10 mouse cellular contexts compared by ENCODE assay signal in the genomic region with DNA sequence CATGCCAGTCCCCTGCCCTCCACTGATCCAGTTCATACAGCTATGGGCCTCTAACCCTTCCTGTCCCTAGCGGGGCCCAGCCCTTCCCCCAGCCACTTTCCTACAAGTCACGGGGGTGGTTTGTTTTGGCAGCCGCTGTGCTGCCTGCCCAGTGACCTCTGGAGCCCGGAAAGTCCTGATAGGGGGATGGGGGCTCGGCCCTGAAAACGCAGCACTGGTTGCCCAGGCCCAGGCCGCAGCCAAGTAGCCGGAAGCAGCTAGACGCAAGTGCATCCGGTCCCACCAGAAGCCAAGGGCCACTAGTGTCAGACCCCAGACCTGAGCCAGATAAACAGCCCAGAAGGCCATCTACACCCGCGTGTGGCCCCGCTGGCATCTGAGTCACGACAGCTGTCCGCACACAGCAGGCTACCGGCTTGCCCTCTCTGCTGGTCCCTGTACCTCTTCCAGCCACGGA. TPM values are rescaled to one million over a fixed set of nuclear protein-coding genes. Genes with fewer than 3 reads are reported as not detected.
DNase-seq lines count a peak whose midpoint lies in the region; ATAC-seq and TF ChIP-seq lines count a peak whose summit lies in the region.
"Had no signal": no experiment of that assay in that cellular context is flagged by ENCODE, and none has a peak within 500 bp of the region (broad histone marks: within the 10 kb centered on the region; RNA-seq: fewer than 3 reads in every experiment).

No protein-coding gene starts in this region.

- intact Hi-C loops in gastrocnemius, postnatal 14 days (cut with DNase I; ENCODE audit: low total_unique reads) = no loop called here

- peak overlapping the region; percentile 71 for H3K4me2 ChIP-seq in intestine, postnatal 0 days (replicated peaks; ENCODE audit: low read depth)
- peak overlapping the region; percentile 43 for H3K4me2 ChIP-seq in liver, embryonic 15.5 days

- no peak for DNase-seq in layer of hippocampus, adult 2 months (ENCODE audit: low spot score in 2 of 2)
- DNase-seq in layer of hippocampus, postnatal 14 days (ENCODE audit: low spot score in 2 of 2) = no peak
- DNase-seq in gastrocnemius, postnatal 14 days = peak; percentile 79
- peak; percentile 52 for DNase-seq in testis, postnatal 10 days (ENCODE audit: low spot score)
- DNase-seq in thymus, adult 2 months = no peak

- H3K9ac ChIP-seq in intestine, postnatal 0 days (ENCODE audit: low read depth, low read length) = no peak overlapping the region
- no peak overlapping the region for H3K9ac ChIP-seq in liver, embryonic 15.5 days

- no peak overlapping the region for H3K4me3 ChIP-seq in layer of hippocampus, adult 2 months
- H3K4me3 ChIP-seq in bone marrow macrophage, adult 2 months (ENCODE audit: insufficient read depth, low read length) = no peak overlapping the region
- peak overlapping the region; percentile 38 for H3K4me3 ChIP-seq in intestine, postnatal 0 days (ENCODE audit: low read depth, low read length)
- no peak overlapping the region for H3K4me3 ChIP-seq in liver, embryonic 15.5 days (replicated peaks)
- no peak overlapping the region for H3K4me3 ChIP-seq in thymus, adult 2 months (ENCODE audit: control insufficient read depth, insufficient read depth, low read length)

- no peaks in the 10 kb centered on the region for H3K27me3 ChIP-seq in intestine, postnatal 0 days (replicated peaks; ENCODE audit: control insufficient read depth, insufficient read depth, low read length)
- no peaks in the 10 kb centered on the region for H3K27me3 ChIP-seq in liver, embryonic 15.5 days
- no peaks in the 10 kb centered on the region for H3K27me3 ChIP-seq in thymus, adult 2 months (ENCODE audit: control insufficient read depth, insufficient read depth, low read length)
- H3K27me3 ChIP-seq: CH12.LX had no signal

- H3K9me3 ChIP-seq in intestine, postnatal 0 days (ENCODE audit: control insufficient read depth) = no peaks in the 10 kb centered on the region
- no peaks in the 10 kb centered on the region for H3K9me3 ChIP-seq in liver, embryonic 15.5 days (replicated peaks)

- H3K36me3 ChIP-seq in intestine, postnatal 0 days (ENCODE audit: control insufficient read depth, insufficient read depth) = no peaks in the 10 kb centered on the region
- no peaks in the 10 kb centered on the region for H3K36me3 ChIP-seq in liver, embryonic 15.5 days (replicated peaks)
- no peaks in the 10 kb centered on the region for H3K36me3 ChIP-seq in thymus, adult 2 months (ENCODE audit: control insufficient read depth, insufficient read depth, low read length)

- 31% methylated on average over 17 of the region's 17 CpGs for WGBS in intestine, postnatal 0 days
- 4% methylated on average over 17 of the region's 17 CpGs for WGBS in liver, embryonic 15.5 days (ENCODE audit: insufficient replicate concordance)
- WGBS in thymus, adult 2 months = 60% methylated on average over 17 of the region's 17 CpGs

- H3K27ac ChIP-seq in layer of hippocampus, adult 2 months = peak overlapping the region; percentile 54
- peak overlapping the region; percentile 45 for H3K27ac ChIP-seq in bone marrow macrophage, adult 2 months (ENCODE audit: insufficient read depth, low read depth, low read length)
- no peak overlapping the region for H3K27ac ChIP-seq in intestine, postnatal 0 days (ENCODE audit: low read depth, low read length)
- H3K27ac ChIP-seq in liver, embryonic 15.5 days (replicated peaks) = peak overlapping the region; percentile 82
- H3K27ac ChIP-seq in thymus, adult 2 months (ENCODE audit: control insufficient read depth, insufficient read depth, low read length) = no peak overlapping the region

- ATAC-seq in intestine, postnatal 0 days = peak; percentile 54
- peak; percentile 81 for ATAC-seq in liver, embryonic 15.5 days (ENCODE audit: insufficient read depth)

- peaks cover 13% of the 10 kb centered on the region for H3K4me1 ChIP-seq in bone marrow macrophage, adult 2 months (ENCODE audit: control insufficient read depth, insufficient read depth, low read length)
- H3K4me1 ChIP-seq in intestine, postnatal 0 days (replicated peaks; ENCODE audit: control insufficient read depth, insufficient read depth, low read length) = 0 out of 2 replicates have a peak, but pooled peaks cover 7% of the 10 kb centered on the region
- peaks cover 36% of the 10 kb centered on the region for H3K4me1 ChIP-seq in liver, embryonic 15.5 days (replicated peaks)
- peaks cover 7% of the 10 kb centered on the region; the same call in 1 of the 2 replicates for H3K4me1 ChIP-seq in thymus, adult 2 months (replicated peaks; ENCODE audit: control insufficient read depth, insufficient read depth, low read length)

- TF ChIP-seq POLR2A in bone marrow macrophage, adult 2 months (IDR thresholded peaks at IDR 0.05; ENCODE audit: borderline replicate concordance, low read depth, low read length) = no peak
- TF ChIP-seq POLR2A in thymus, adult 2 months (IDR thresholded peaks at IDR 0.05; ENCODE audit: control insufficient read depth, extremely low read depth, insufficient read depth, low read length, poor library complexity) = no peak

- no peak for TF ChIP-seq CTCF in layer of hippocampus, adult 2 months (conservative IDR thresholded peaks at IDR 0.05)
- TF ChIP-seq CTCF in bone marrow macrophage, adult 2 months (IDR thresholded peaks at IDR 0.05; ENCODE audit: low read depth, low read length) = no peak
- TF ChIP-seq CTCF in intestine, postnatal 0 days (IDR thresholded peaks at IDR 0.05; ENCODE audit: low read depth) = no peak
- no peak for TF ChIP-seq CTCF in thymus, adult 2 months (IDR thresholded peaks at IDR 0.05; ENCODE audit: borderline replicate concordance, control insufficient read depth, extremely low read depth, insufficient read depth, low read length, poor library complexity)

RNA-seq across cellular contexts. Expression of gene Hpn, which starts 0.5 kb away (rescaled TPM):
- total RNA-seq in layer of hippocampus, adult 2 months (2021) = 1 to 10 TPM; 2.9 to 7.1 TPM
- total RNA-seq in layer of hippocampus, postnatal 14 days (2021) = 1 to 10 TPM; 2.8 to 3.1 TPM
- polyA plus RNA-seq in bone marrow macrophage, adult 2 months (2012; ENCODE audit: insufficient read depth, insufficient read length, missing spikeins) = 30.9 and 39.0 TPM in 2 replicates
- 1 to 10 TPM; 7.6 to 9.6 TPM for total RNA-seq in gastrocnemius, postnatal 14 days (2021)
- polyA plus RNA-seq in intestine, postnatal 0 days (2015; fragmentation: Nextera tagmentation; extraction: Ambion mirVana) = 21.2 and 28.3 TPM in 2 replicates
- polyA plus RNA-seq in liver, embryonic 15.5 days (2015; fragmentation: Nextera tagmentation; extraction: Ambion mirVana) = 98.6 and 145 TPM in 2 replicates
- polyA plus RNA-seq in thymus, adult 2 months (2012; rRNA removed) = 7.0 and 8.2 TPM in 2 replicates

RNA-seq across cellular contexts. Expression of gene Scn1b, which starts 11.2 kb away (rescaled TPM):
- 100 to 1,000 TPM; 585 to 611 TPM for total RNA-seq in layer of hippocampus, adult 2 months (2021)
- 100 to 1,000 TPM; 430 to 445 TPM for total RNA-seq in layer of hippocampus, postnatal 14 days (2021)
- polyA plus RNA-seq in bone marrow macrophage, adult 2 months (2012; ENCODE audit: insufficient read depth, insufficient read length, missing spikeins) = 30.7 and 33.7 TPM in 2 replicates
- 100 to 1,000 TPM; 443 to 446 TPM for total RNA-seq in gastrocnemius, postnatal 14 days (2021)
- polyA plus RNA-seq in intestine, postnatal 0 days (2015; fragmentation: Nextera tagmentation; extraction: Ambion mirVana) = 2.7 and 3.3 TPM in 2 replicates
- 1.0 and 1.2 TPM in 2 replicates for polyA plus RNA-seq in liver, embryonic 15.5 days (2015; fragmentation: Nextera tagmentation; extraction: Ambion mirVana)
- polyA plus RNA-seq in thymus, adult 2 months (2012; rRNA removed) = 18.7 and 21.2 TPM in 2 replicates

RNA-seq across cellular contexts. Expression of gene Fxyd3, which starts 39.1 kb away (rescaled TPM):
- total RNA-seq in layer of hippocampus, adult 2 months (2021) = 1 to 10 TPM in 1 of 2 experiments, not detected in 1; 1.7 TPM
- under 1 TPM; 0.55 to 0.72 TPM for total RNA-seq in layer of hippocampus, postnatal 14 days (2021)
- polyA plus RNA-seq in bone marrow macrophage, adult 2 months (2012; ENCODE audit: insufficient read depth, insufficient read length, missing spikeins) = 0.91 TPM in 1 of 2 replicates, not detected in the other
- 1 to 10 TPM; 1.9 to 3.3 TPM for total RNA-seq in gastrocnemius, postnatal 14 days (2021)
- polyA plus RNA-seq in intestine, postnatal 0 days (2015; fragmentation: Nextera tagmentation; extraction: Ambion mirVana) = 40.4 and 48.0 TPM in 2 replicates
- 0.35 and 0.92 TPM in 2 replicates for polyA plus RNA-seq in liver, embryonic 15.5 days (2015; fragmentation: Nextera tagmentation; extraction: Ambion mirVana)
- polyA plus RNA-seq in thymus, adult 2 months (2012; rRNA removed) = 23.5 and 34.7 TPM in 2 replicates
- total RNA-seq: CH12.LX had no signal
- polyA plus RNA-seq: erythroblast, embryonic 14.5 days had no signal

RNA-seq across cellular contexts. Expression of gene Gramd1a, which starts 40.1 kb away (rescaled TPM):
- 100 to 1,000 TPM; 118 to 124 TPM for total RNA-seq in layer of hippocampus, adult 2 months (2021)
- total RNA-seq in layer of hippocampus, postnatal 14 days (2021) = 100 to 1,000 TPM; 123 to 134 TPM
- 63.6 and 99.3 TPM in 2 replicates for polyA plus RNA-seq in bone marrow macrophage, adult 2 months (2012; ENCODE audit: insufficient read depth, insufficient read length, missing spikeins)
- 10 to 100 TPM; 23.9 to 36.8 TPM for total RNA-seq in gastrocnemius, postnatal 14 days (2021)
- 10.3 and 12.4 TPM in 2 replicates for polyA plus RNA-seq in intestine, postnatal 0 days (2015; fragmentation: Nextera tagmentation; extraction: Ambion mirVana)
- 11.9 and 14.3 TPM in 2 replicates for polyA plus RNA-seq in liver, embryonic 15.5 days (2015; fragmentation: Nextera tagmentation; extraction: Ambion mirVana)
- 681 and 790 TPM in 2 replicates for polyA plus RNA-seq in thymus, adult 2 months (2012; rRNA removed)

RNA-seq across cellular contexts. Expression of gene Lgi4, which starts 56.5 kb away (rescaled TPM):
- total RNA-seq in layer of hippocampus, adult 2 months (2021) = 10 to 100 TPM; 37.9 to 41.9 TPM
- total RNA-seq in layer of hippocampus, postnatal 14 days (2021) = 10 to 100 TPM; 21.8 to 23.3 TPM
- polyA plus RNA-seq in bone marrow macrophage, adult 2 months (2012; ENCODE audit: insufficient read depth, insufficient read length, missing spikeins) = 0.27 and 0.78 TPM in 2 replicates
- 1 to 10 TPM; 6.2 to 8.7 TPM for total RNA-seq in gastrocnemius, postnatal 14 days (2021)
- polyA plus RNA-seq in intestine, postnatal 0 days (2015; fragmentation: Nextera tagmentation; extraction: Ambion mirVana) = 0.70 and 0.78 TPM in 2 replicates
- 0.03 TPM in 1 of 2 replicates, not detected in the other for polyA plus RNA-seq in liver, embryonic 15.5 days (2015; fragmentation: Nextera tagmentation; extraction: Ambion mirVana)
- polyA plus RNA-seq in thymus, adult 2 months (2012; rRNA removed) = 1.1 and 1.8 TPM in 2 replicates
- total RNA-seq: CH12.LX had no signal
- polyA plus RNA-seq: erythroblast, embryonic 14.5 days had no signal

Comparison
In these comparisons a context has a peak if more than half of its experiments do, and no peak if none do; other contexts are left out.
1. DNase-seq: peak in gastrocnemius, postnatal 14 days (single experiment) and testis, postnatal 10 days (single experiment); none in layer of hippocampus, adult 2 months (0 of 2), layer of hippocampus, postnatal 14 days (0 of 2) and thymus, adult 2 months (single experiment).
2. H3K27ac ChIP-seq: peak in layer of hippocampus, adult 2 months (single experiment), bone marrow macrophage, adult 2 months (single experiment) and liver, embryonic 15.5 days (single experiment); none in intestine, postnatal 0 days (single experiment) and thymus, adult 2 months (single experiment).
3. RNA of gene Fxyd3, which starts 39.1 kb away (polyA plus RNA-seq): 40.4 to 48.0 TPM in intestine, postnatal 0 days and 23.5 to 34.7 TPM in thymus, adult 2 months; 0.35 to 0.92 TPM in liver, embryonic 15.5 days and 0.91 TPM in bone marrow macrophage, adult 2 months; every median in the first group is over 10 times any median in the second.